Mouse (Mus musculus) right cerebral cortex, postnatal 4 days (tissue): ENCODE results near the gene March4.

Experiments
- DNase-seq: peaks from one replicate; pipeline ENCODE4 v3.0.0-alpha.2; 2022

Gene March4

GRCm38 (mm10) chr1:72529192-72529591 is 7.5 kb downstream of the March4 start:
- no peak for DNase-seq

GRCm38 (mm10) chr1:72523601-72524000 is 13.1 kb downstream of the March4 start:
- DNase-seq, result no peak

DNA sequence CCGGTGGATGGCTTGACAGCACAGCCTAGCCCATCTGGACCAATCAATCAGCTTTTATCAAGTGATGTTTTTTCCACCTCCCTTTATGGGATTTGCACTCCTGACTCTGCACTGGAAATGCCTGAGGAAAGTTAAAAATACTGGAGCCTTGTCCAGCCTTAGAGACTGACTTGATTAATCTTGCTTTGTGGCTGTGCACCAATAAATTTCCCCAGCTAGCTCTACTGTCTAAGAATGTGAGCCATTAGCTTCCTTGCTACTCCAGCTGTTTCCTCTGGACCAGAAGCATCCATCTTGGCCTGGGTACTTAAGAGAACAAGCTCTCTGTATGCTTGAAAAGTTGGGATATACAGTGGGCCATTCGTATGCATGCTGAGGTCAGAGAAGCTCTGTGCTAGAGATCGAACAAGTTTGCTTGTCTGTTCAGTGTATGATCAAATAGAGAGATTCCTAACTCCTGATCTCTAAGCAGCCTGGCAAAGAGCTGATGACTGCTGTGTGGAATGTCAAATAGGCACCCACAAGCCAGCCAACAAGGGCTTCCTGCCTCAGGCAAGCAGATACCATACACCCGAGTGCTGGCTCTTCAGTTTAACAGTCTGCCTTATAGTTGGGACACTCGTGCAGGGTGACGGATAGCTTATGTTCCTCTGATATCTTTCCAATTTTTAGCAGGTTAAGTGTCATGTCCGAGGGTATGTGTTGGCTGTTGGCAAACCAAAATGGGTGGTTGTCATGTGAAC is 25.8 kb downstream of the March4 start:
- DNase-seq, result no peak

- no peak for DNase-seq
These were observed 27.2 kb downstream of the March4 start for GRCm38 (mm10) chr1:72509551-72509950.

DNA sequence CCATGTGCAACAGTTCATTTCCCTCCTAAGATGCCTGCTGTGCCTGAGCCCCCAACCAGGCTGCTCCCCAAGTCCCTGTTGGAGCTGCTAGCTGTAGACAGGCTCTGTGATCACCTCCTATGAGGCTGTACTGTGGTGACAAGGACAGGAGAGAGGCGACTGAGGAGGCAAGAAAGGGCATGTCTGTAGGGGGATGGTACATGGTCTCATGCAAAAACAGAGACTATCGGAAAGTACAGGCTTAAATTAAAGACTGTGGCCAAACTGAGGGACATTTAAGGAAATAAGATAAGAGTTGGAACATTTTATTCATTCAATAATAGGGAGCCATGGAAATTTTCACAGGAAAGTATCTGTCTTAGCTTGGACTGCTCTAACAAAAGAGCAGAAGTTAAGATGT is 29.1 kb downstream of the March4 start:
- DNase-seq, result no peak

- no peak for DNase-seq
These were observed 30.5 kb downstream of the March4 start for GRCm38 (mm10) chr1:72506202-72506601.

DNA sequence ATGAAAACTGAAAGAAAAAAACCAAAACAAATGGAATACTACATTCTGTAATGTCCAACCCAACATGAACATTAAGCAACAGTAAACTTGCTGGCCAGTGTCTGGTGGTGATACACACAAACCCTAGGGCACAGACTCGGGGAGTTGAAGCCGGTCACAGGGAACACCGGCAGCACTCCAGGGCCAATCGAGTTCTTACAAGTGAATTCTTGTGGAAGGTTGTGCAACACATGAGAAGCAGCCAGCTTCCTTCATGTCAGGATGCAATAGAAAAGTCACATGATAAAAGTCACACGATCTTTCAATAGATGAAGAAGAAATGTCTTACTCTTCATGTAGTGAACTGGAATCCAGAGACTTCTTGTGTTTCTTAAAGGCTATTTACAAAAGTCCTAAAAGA is 39.1 kb downstream of the March4 start:
- no peak for DNase-seq

GRCm38 (mm10) chr1:72493454-72493853 is 43.3 kb downstream of the March4 start:
- DNase-seq, result no peak

GRCm38 (mm10) chr1:72492666-72493065 is 44.1 kb downstream of the March4 start:
- DNase-seq, result no peak

DNA sequence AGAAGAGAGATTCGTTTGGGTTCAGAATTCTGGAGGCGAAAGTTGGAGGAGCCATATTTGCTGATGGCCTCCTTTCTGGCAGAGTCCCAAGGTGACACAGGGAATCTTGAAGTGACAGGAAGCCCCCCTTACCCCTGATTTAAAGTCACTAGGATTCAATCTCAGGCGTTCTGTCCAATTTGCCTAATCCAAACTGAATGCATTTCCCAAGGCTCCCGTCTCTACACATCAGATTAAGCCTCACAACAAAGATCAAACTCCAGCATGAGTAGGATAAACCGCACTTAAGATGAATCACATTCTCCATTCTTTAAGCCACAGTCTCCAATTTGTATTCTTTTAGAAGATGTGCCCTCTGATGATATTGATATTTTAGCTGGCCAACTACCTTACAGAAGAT is 45.4 kb downstream of the March4 start:
- no peak for DNase-seq

GRCm38 (mm10) chr1:72490801-72491200 is 45.9 kb downstream of the March4 start:
- no peak for DNase-seq

GRCm38 (mm10) chr1:72490193-72490592 is 46.5 kb downstream of the March4 start:
- no peak for DNase-seq

DNA sequence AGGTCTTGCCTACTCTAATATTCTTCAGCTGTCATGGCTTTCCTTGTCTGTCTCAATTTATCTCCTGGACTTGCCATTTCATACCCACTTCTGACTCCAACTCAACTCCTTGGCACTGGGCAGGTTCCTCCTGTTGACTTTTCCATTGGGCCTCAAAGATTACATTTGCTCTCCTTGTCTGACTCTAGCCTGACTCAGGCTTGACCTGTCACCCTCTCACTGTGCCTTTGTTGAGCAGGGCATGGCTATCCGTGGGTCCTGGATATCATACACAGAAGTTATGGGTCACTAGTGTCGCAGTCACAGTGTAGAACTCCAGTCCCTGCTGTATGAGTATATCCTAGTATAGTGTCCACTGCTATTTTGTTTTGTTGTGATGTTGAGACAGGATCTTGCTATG is 60.1 kb downstream of the March4 start:
- no peak for DNase-seq

- no peak for DNase-seq
These were observed 67.7 kb downstream of the March4 start for GRCm38 (mm10) chr1:72469075-72469474.

DNA sequence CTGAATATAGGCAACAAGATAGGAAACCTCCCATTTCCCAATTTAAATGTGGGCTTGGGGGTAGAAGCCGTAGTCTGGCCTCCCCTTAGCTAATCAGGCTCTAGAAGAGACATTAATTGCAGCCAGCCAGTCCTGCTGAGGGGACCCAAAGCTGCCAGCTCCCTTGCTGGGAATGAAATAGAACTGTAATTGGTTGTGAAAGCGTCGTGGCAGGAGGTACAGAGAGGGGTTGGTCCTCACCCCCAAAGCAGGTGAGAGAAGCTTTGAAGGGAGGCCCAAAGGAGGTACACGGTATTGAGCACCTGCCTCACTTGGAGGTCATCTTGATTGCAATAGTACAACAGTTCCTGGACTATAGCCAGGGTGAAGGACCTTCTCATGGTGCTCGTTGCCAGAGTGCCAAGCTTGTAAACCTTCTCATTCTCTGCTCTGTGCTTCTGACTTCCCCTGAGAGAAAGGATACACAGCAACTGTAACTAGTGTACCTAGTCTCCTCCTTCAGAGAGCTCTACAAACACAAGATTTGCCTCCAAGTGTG is 68.2 kb downstream of the March4 start:
- DNase-seq, result no peak

DNA sequence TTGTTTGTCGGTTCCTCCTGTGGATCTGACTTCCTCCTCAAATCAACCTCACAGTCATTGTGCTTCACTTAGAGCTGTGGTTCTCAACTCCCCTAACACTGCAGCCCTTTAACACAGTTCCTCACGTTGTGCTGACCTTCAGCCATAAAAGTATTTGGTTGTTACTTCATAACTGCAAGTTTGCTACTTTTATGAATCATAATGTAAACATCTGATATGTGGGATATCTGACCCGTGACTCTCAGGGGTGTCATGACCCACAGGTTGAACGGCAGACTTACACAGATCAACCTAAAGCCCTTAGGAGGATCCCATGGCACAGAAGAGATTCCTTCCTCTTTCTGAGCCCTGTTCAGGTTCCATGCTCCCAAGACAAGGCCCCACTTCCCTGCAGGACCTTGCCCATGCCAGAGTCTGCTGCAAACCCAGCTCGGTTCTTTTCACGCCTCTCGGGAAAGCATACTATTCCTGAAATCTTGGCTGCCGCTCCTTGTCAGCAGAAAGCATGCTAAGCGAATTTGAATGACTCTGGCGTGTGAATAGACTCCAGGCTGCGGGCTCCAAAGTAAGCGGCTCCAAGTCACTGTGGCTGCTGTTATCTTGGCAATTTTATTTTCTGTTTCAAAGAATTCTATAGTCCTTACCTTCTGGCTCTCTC is 71.7 kb downstream of the March4 start:
- DNase-seq, result peak; percentile 38

DNA sequence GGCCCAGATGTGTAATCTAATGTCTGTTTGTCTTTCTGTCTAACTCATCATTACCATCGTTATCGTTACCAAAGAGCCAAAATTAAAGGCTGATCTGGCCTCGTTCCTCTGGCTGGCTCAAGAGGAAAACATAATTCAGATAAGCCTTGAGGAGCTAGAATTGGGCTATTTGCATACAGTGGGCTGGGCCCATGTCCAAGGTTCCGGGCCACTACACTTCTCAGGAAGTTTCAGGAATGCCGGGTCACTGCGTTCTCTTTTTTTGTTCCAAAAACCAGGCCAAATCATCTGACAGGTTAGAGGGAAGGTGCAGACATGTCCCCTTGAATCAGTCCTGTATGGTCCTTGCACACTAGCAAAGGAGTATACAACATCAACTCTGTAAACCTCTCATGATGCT is 74.2 kb downstream of the March4 start:
- DNase-seq, result no peak

GRCm38 (mm10) chr1:72457652-72458051 is 79.1 kb downstream of the March4 start:
- DNase-seq, result no peak

GRCm38 (mm10) chr1:72455923-72456322 is 80.8 kb downstream of the March4 start:
- DNase-seq, result peak; percentile 13

GRCm38 (mm10) chr1:72454733-72455201 is 82.0 kb downstream of the March4 start:
- DNase-seq, result no peak

GRCm38 (mm10) chr1:72452839-72453238 is 83.9 kb downstream of the March4 start:
- no peak for DNase-seq

GRCm38 (mm10) chr1:72450790-72451189 is 85.9 kb downstream of the March4 start:
- DNase-seq, result no peak

- no peak for DNase-seq
These were observed 87.0 kb downstream of the March4 start for GRCm38 (mm10) chr1:72449752-72450151.

GRCm38 (mm10) chr1:72442747-72443146 is 94.0 kb downstream of the March4 start:
- DNase-seq, result no peak
